Mouse (Mus musculus) ES-E14 (cell line): ENCODE data around the gene Ces2e. TPM values are rescaled to one million over a fixed set of nuclear protein-coding genes. Genes with fewer than 3 reads are reported as not detected.

Experiments used
- DNase-seq: peaks from one replicate; pipeline ENCODE4 v3.0.0-alpha.2; 2013; ENCODE audit warnings: low read depth, low spot score
- H3K27ac ChIP-seq: 2 replicates; pipeline ENCODE4 v1.5.1; 2012; ENCODE audit warnings: low read depth, mild to moderate bottlenecking, low read length, moderate library complexity, mixed read lengths; ENCODE audit not compliant: poor library complexity, insufficient read depth, severe bottlenecking
- H3K36me3 ChIP-seq: 2 replicates; pipeline ENCODE4 v1.6.1; 2012; ENCODE audit warnings: mild to moderate bottlenecking, low read length, moderate library complexity, mixed read lengths; ENCODE audit not compliant: control insufficient read depth, poor library complexity, insufficient read depth, severe bottlenecking
- H3K4me1 ChIP-seq, 2 experiments: fragments of 150-350 bp in 1 of 2; sonication (generic) in 1 of 2; 2 replicates each; pipeline ENCODE4 v1.6.1; 2012; ENCODE audit warnings: low read length in 2 of 2, mild to moderate bottlenecking in 1 of 2, mixed read lengths in 1 of 2; ENCODE audit not compliant: control insufficient read depth in 2 of 2, insufficient read depth in 2 of 2, poor library complexity in 1 of 2
- H3K4me3 ChIP-seq, 2 experiments: fragments of 150-350 bp in 1 of 2; sonication (generic) in 1 of 2; 2 replicates each; pipeline ENCODE4 v1.5.1; 2012; ENCODE audit warnings: low read length in 2 of 2, low read depth in 1 of 2, mild to moderate bottlenecking in 1 of 2, mixed read lengths in 1 of 2; ENCODE audit not compliant: insufficient read depth in 1 of 2, poor library complexity in 1 of 2, severe bottlenecking in 1 of 2
- H3K9ac ChIP-seq: 2 replicates; pipeline ENCODE4 v1.6.1; 2012; ENCODE audit warnings: low read depth, mild to moderate bottlenecking, low read length, mixed read lengths; ENCODE audit not compliant: poor library complexity, insufficient read depth, severe bottlenecking
- H3K9me3 ChIP-seq: fragments of 150-350 bp; sonication (generic); 2 replicates; pipeline ENCODE4 v1.6.1; 2012; ENCODE audit warnings: low read depth, mild to moderate bottlenecking, low read length; ENCODE audit not compliant: control insufficient read depth, insufficient read depth
- CHD2 ChIP-seq: IDR thresholded peaks from 2 replicates; pipeline ENCODE4 v1.6.1; 2014; ENCODE audit warnings: mild to moderate bottlenecking, low read depth, low read length, inconsistent platforms
- HCFC1 ChIP-seq: IDR thresholded peaks from 2 replicates; pipeline ENCODE4 v1.6.1; 2012; ENCODE audit warnings: low read length, inconsistent platforms, borderline replicate concordance; ENCODE audit not compliant: insufficient read depth
- MAFK ChIP-seq: IDR thresholded peaks from 2 replicates; pipeline ENCODE4 v1.6.1; 2014; ENCODE audit warnings: mild to moderate bottlenecking, low read depth, low read length, inconsistent platforms; ENCODE audit not compliant: insufficient read depth
- ZC3H11A ChIP-seq: IDR thresholded peaks from 2 replicates; pipeline ENCODE4 v1.6.1; 2012; ENCODE audit warnings: low read depth, mild to moderate bottlenecking, inconsistent platforms, low read length, borderline replicate concordance
- ZNF384 ChIP-seq: IDR thresholded peaks from 2 replicates; pipeline ENCODE4 v1.6.1; 2012; ENCODE audit warnings: low read depth, low read length, inconsistent platforms
- in situ Hi-C, 2 experiments: fragments of 600-800 bp; cut with MboI; formaldehyde crosslinking; loops; one replicate each; pipeline ENCODE4 v1.15.1; 2025; ENCODE audit warnings: low sequenced_read_pairs in 2 of 2, inconsistent platforms in 1 of 2; ENCODE audit not compliant: unreplicated experiment in 2 of 2
- total RNA-seq: library from RNA; depleted of rRNA; stranded (reverse); fragments of 300-350 nt; gene quantifications from 2 replicates; pipeline ENCODE4 v1.2.3, GENCODE M21; 2012; rRNA removed

Gene Ces2e
- total RNA-seq, 1 experiment: 0.62 TPM

DNA sequence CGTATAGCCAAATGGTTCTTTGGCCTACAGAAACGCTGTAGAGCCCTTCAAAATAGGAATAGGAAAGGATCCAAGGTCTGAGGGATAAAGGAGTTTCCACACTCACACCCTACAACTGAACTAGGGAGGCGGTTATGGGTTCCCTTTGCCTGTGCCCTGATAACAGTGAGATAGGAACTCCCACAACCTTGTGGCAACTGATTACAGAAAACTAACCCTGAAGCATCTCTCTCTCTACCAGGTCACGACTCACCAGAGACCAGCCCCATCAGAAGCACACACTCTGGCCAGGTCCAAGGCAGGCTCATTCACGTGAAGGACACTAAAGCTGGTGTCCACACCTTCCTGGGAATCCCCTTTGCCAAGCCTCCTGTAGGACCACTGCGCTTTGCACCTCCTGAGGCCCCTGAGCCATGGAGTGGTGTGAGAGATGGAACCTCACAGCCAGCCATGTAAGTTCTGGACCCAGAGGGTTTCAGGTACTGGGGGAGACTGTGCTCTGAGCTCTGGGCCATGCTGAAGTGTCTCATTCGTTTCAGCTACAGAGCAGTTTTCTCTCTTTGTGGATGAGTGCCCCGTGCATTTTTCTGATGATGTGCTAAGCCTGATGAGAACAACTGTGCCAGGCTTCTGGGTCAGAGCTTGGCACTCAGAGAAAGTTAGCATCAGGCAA, 36.3 kb downstream of the Ces2e start:
- H3K27ac ChIP-seq: no peak overlapping the region
- DNase-seq: no peak
- H3K4me1 ChIP-seq: no peaks in the 10 kb centered on the region
- no peaks in the 10 kb centered on the region for H3K9me3 ChIP-seq
- TF ChIP-seq MAFK (no peak), HCFC1 (no peak), ZNF384 (no peak), ZC3H11A (no peak), CHD2 (no peak)
- no peak overlapping the region for H3K4me3 ChIP-seq
- H3K9ac ChIP-seq: no peak overlapping the region
- in situ Hi-C loops: no loop called here
- no peaks in the 10 kb centered on the region for H3K36me3 ChIP-seq

DNA sequence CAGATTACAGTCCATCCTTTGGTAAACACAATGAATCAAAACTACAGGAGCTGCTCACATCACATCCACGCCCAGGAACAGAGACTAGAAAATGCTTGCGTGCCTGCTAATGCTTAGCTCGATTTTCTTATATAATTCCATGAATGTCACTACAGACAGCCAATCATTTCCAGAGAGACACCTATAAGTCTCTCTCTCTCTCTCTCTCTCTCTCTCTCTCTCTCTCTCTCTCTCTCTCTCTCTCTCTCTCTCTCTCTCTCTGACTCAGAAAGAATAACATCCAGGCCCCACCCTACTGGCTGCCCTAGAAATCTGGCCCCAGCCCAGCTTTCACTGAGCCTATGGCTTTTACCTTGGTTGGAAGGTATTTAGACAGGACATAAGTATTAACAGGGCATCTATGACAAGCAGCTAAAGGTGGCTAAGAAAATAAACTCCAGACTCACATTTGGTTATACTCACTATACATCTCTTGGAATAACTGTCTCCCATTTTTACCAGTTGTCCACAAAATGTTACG, 37.4 kb downstream of the Ces2e start:
- Histone ChIP-seq H3K9me3 (no peaks in the 10 kb centered on the region), H3K4me1 (no peaks in the 10 kb centered on the region), H3K27ac (no peak overlapping the region), H3K36me3 (no peaks in the 10 kb centered on the region), H3K9ac (no peak overlapping the region), H3K4me3 (no peak overlapping the region)
- in situ Hi-C loops: no loop called here
- DNase-seq: no peak
- TF ChIP-seq ZNF384 (no peak), CHD2 (no peak), MAFK (no peak)

DNA sequence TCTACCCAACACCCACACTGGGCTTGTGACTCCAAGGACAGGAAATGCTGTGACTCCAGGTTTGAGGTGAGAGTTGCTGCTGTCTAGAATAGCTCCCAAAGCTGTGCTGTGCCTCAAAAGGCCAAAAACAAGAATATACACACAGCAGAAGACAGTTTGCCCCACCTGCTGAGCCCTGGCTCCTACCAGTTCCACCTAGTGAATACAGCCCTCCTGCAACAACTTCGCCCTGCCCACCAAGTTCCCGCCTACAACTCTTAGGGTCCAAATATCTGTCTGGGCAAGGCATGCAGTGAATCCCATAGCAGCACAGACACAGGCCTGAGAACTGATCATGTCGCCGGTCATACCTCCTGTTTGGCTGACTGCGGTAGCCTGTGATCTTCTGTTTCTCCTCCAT, 58.1 kb downstream of the Ces2e start:
- in situ Hi-C loops: no loop called here

More for the DNA sequence above, 58.1 kb downstream of the Ces2e start:
- H3K9ac ChIP-seq: no peak overlapping the region
- no peak overlapping the region for H3K27ac ChIP-seq
- no peaks in the 10 kb centered on the region for H3K9me3 ChIP-seq
- TF ChIP-seq CHD2: no peak
- no peak overlapping the region for H3K4me3 ChIP-seq
- no peak for DNase-seq
- H3K36me3 ChIP-seq: no peaks in the 10 kb centered on the region
- no peaks in the 10 kb centered on the region for H3K4me1 ChIP-seq

Other genes with a start within 250 kb of the Ces2e start
- not detected in 2 replicates for gene Ces2a, start 192.3 kb upstream of the Ces2e start, total RNA-seq
- gene Ces2b, start 94.7 kb upstream of the Ces2e start, total RNA-seq: not detected in 2 replicates
- gene Ces2c, start 79.2 kb upstream of the Ces2e start, total RNA-seq: not detected in 2 replicates
- not detected in 2 replicates for gene Ces2f, start 21.1 kb downstream of the Ces2e start, total RNA-seq
- 0.09 and 0.11 TPM in 2 replicates for gene Ces2g, start 35.5 kb downstream of the Ces2e start, total RNA-seq
- not detected in 2 replicates for gene Ces2h, start 74.6 kb downstream of the Ces2e start, total RNA-seq
- not detected in 2 replicates for gene Ces3a, start 122.3 kb downstream of the Ces2e start, total RNA-seq
- not detected in 2 replicates for gene Ces3b, start 157.5 kb downstream of the Ces2e start, total RNA-seq
- not detected in 2 replicates for gene Ces4a, start 205.5 kb downstream of the Ces2e start, total RNA-seq
- 36.2 and 47.0 TPM in 2 replicates for gene Cbfb, start 244.4 kb downstream of the Ces2e start, total RNA-seq